Mouse (Mus musculus): ENCODE measurements around the gene Plagl2. TPM values are rescaled to one million over a fixed set of nuclear protein-coding genes. Genes with fewer than 3 reads are reported as not detected.
A peak's percentile ranks its signal among the peaks of the same experiment; 100 is the strongest.
"Not testable (repeated sequence)": the region's sequence is repeated elsewhere in the genome, so short reads cannot be mapped to it uniquely, and the experiment has no call there.

Gene Plagl2
- 1 to 10 TPM; 5.3 to 5.7 TPM for total RNA-seq (2021)

- intact Hi-C loops (cut with DNase I), result loop anchor here (2.0 to 5.0 kb wide), 2 partner anchors 79 to 105 kb away; partner anchors contain the start of gene Tm9sf4
- DNase-seq (ENCODE audit: low spot score in 2 of 2), result peak; percentile 89 to 91
These were observed at the start of gene Plagl2, which contains the start of gene Pofut1 for GRCm38 (mm10) chr2:153241250-153242014. Gene Plagl2, minus strand, starts transcription at chr2:153241426. Gene Pofut1, plus strand, starts transcription at chr2:153241533.

GRCm38 (mm10) chr2:153287835-153288234 is 46.6 kb upstream of the Plagl2 start:
- no peak for DNase-seq (ENCODE audit: low spot score in 2 of 2)
- intact Hi-C loops (cut with DNase I), result no loop called here

GRCm38 (mm10) chr2:153286524-153286923 is 45.3 kb upstream of the Plagl2 start:
- no peak for DNase-seq (ENCODE audit: low spot score in 2 of 2)
- intact Hi-C loops (cut with DNase I), result no loop called here

- no peak for DNase-seq (ENCODE audit: low spot score in 2 of 2)
- intact Hi-C loops (cut with DNase I), result no loop called here
These were observed 42.7 kb upstream of the Plagl2 start for GRCm38 (mm10) chr2:153283919-153284318.

GRCm38 (mm10) chr2:153278357-153278756 is 37.1 kb upstream of the Plagl2 start:
- intact Hi-C loops (cut with DNase I), result no loop called here
- DNase-seq (ENCODE audit: low spot score in 2 of 2), result no peak

GRCm38 (mm10) chr2:153276846-153277245 is 35.6 kb upstream of the Plagl2 start:
- intact Hi-C loops (cut with DNase I); DNase-seq (ENCODE audit: low spot score in 2 of 2): not testable (repeated sequence)

- no peak for DNase-seq (ENCODE audit: low spot score in 2 of 2)
- intact Hi-C loops (cut with DNase I), result no loop called here
These were observed 35.2 kb upstream of the Plagl2 start for GRCm38 (mm10) chr2:153276440-153276839.

GRCm38 (mm10) chr2:153275577-153275976 is 34.4 kb upstream of the Plagl2 start:
- DNase-seq (ENCODE audit: low spot score in 2 of 2); intact Hi-C loops (cut with DNase I): not testable (repeated sequence)

- DNase-seq (ENCODE audit: low spot score in 2 of 2), result no peak
- intact Hi-C loops (cut with DNase I), result no loop called here
These were observed 33.7 kb upstream of the Plagl2 start for GRCm38 (mm10) chr2:153274919-153275247.

GRCm38 (mm10) chr2:153274200-153274918 is 33.1 kb upstream of the Plagl2 start:
- intact Hi-C loops (cut with DNase I); DNase-seq (ENCODE audit: low spot score in 2 of 2): not testable (repeated sequence)

- intact Hi-C loops (cut with DNase I); DNase-seq (ENCODE audit: low spot score in 2 of 2): not testable (repeated sequence)
These were observed 29.1 kb upstream of the Plagl2 start for GRCm38 (mm10) chr2:153270231-153270915.

GRCm38 (mm10) chr2:153267331-153267730 is 26.1 kb upstream of the Plagl2 start:
- intact Hi-C loops (cut with DNase I), result no loop called here
- no peak for DNase-seq (ENCODE audit: low spot score in 2 of 2)

GRCm38 (mm10) chr2:153263053-153263452 is 21.8 kb upstream of the Plagl2 start:
- intact Hi-C loops (cut with DNase I), result no loop called here
- DNase-seq (ENCODE audit: low spot score in 2 of 2), result no peak

GRCm38 (mm10) chr2:153259864-153260674 is 18.8 kb upstream of the Plagl2 start:
- intact Hi-C loops (cut with DNase I), result no loop called here
- no peak for DNase-seq (ENCODE audit: low spot score in 2 of 2)

- DNase-seq (ENCODE audit: low spot score in 2 of 2), result no peak
- intact Hi-C loops (cut with DNase I), result no loop called here
These were observed 18.0 kb upstream of the Plagl2 start for GRCm38 (mm10) chr2:153259030-153259863.

GRCm38 (mm10) chr2:153256604-153257003 is 15.4 kb upstream of the Plagl2 start:
- DNase-seq (ENCODE audit: low spot score in 2 of 2), result no peak
- intact Hi-C loops (cut with DNase I), result no loop called here

- intact Hi-C loops (cut with DNase I), result no loop called here
These were observed 8.5 kb upstream of the Plagl2 start for GRCm38 (mm10) chr2:153249751-153250150.

GRCm38 (mm10) chr2:153242156-153242555 is 930 bp upstream of the Plagl2 start:
- intact Hi-C loops (cut with DNase I), result loop anchor here (5.0 kb wide), 1 partner anchor 80 kb away; the partner anchor contains the start of gene Tm9sf4
- no peak for DNase-seq (ENCODE audit: low spot score in 2 of 2)

More at GRCm38 (mm10) chr2:153249751-153250150, 8.5 kb upstream of the Plagl2 start:
- DNase-seq (ENCODE audit: low spot score in 2 of 2), result no peak
